ENCODE assay signal across 15 mouse cellular contexts in genomic region chr2:74733317-74733661, GRCm38 (mm10). TPM values are rescaled to one million over a fixed set of nuclear protein-coding genes. Genes with fewer than 3 reads are reported as not detected.
DNase-seq lines count a peak whose midpoint lies in the region; ATAC-seq and TF ChIP-seq lines count a peak whose summit lies in the region.
"Had no signal": no experiment of that assay in that cellular context is flagged by ENCODE, and none has a peak within 500 bp of the region (broad histone marks: within the 10 kb centered on the region; RNA-seq: fewer than 3 reads in every experiment).

No protein-coding gene starts in this region.

- peak overlapping the region; percentile 96 for H3K9ac ChIP-seq in CH12.LX (ENCODE audit: insufficient read depth, low read depth)
- H3K9ac ChIP-seq in limb, embryonic 12.5 days (replicated peaks), result no peak overlapping the region
- H3K9ac ChIP-seq in forebrain, postnatal 0 days, result no peak overlapping the region
- H3K9ac ChIP-seq: liver, postnatal 0 days had no signal

- ATAC-seq in limb, embryonic 12.5 days (ENCODE audit: insufficient number of reproducible peaks, insufficient read depth, low FRiP score, low TSS enrichment, low read depth), result no peak
- no peak for ATAC-seq in forebrain, postnatal 0 days
- ATAC-seq: liver, postnatal 0 days; Patski had no signal

- intact Hi-C loops in gastrocnemius, adult 2 months (cut with DNase I), result no loop called here

- no peak for TF ChIP-seq RAD21 in CH12.LX (IDR thresholded peaks at IDR 0.05; ENCODE audit: low read depth, low read length)

- dilution Hi-C loops in CH12.LX (cut with MboI; ENCODE audit: extremely low pct_ligation_motif_present, extremely low pct_unique_long_range_greater_than_20kb, low sequenced_read_pairs), result no loop called here

- peaks cover 16% of the 10 kb centered on the region for H3K9me3 ChIP-seq in CH12.LX (replicated peaks; ENCODE audit: low read length)
- no peaks in the 10 kb centered on the region for H3K9me3 ChIP-seq in hindbrain, embryonic 10.5 days
- no peaks in the 10 kb centered on the region for H3K9me3 ChIP-seq in limb, embryonic 12.5 days
- no peaks in the 10 kb centered on the region for H3K9me3 ChIP-seq in forebrain, postnatal 0 days (ENCODE audit: low read length)

- no peak for TF ChIP-seq EP300 in CH12.LX (IDR thresholded peaks at IDR 0.05; ENCODE audit: low read length)

- no peak; the same call in 1 of the 2 replicates for TF ChIP-seq POLR2A in CH12.LX (IDR thresholded peaks at IDR 0.05; ENCODE audit: low read depth, low read length)

- H3K4me1 ChIP-seq in CH12.LX (ENCODE audit: control insufficient read depth in 1 of 2, insufficient read depth in 2 of 2), result peaks cover 11 to 57% of the 10 kb centered on the region in 2 experiments
- H3K4me1 ChIP-seq in hindbrain, embryonic 10.5 days (replicated peaks), result peaks cover 17% of the 10 kb centered on the region
- peaks cover 51% of the 10 kb centered on the region for H3K4me1 ChIP-seq in limb, embryonic 12.5 days (replicated peaks)
- no peaks in the 10 kb centered on the region for H3K4me1 ChIP-seq in forebrain, postnatal 0 days (ENCODE audit: insufficient read depth)

- no peaks in the 10 kb centered on the region for H3K27me3 ChIP-seq in CH12.LX (replicated peaks)
- peaks cover 100% of the 10 kb centered on the region for H3K27me3 ChIP-seq in hindbrain, embryonic 10.5 days (ENCODE audit: insufficient read depth, poor library complexity, severe bottlenecking)
- H3K27me3 ChIP-seq in limb, embryonic 12.5 days, result peaks cover 90% of the 10 kb centered on the region
- H3K27me3 ChIP-seq in forebrain, postnatal 0 days (ENCODE audit: insufficient read depth, low read length), result peaks cover 88% of the 10 kb centered on the region
- H3K27me3 ChIP-seq: Patski had no signal

- H3K4me2 ChIP-seq in CH12.LX (ENCODE audit: insufficient read depth, low read depth, poor library complexity, severe bottlenecking), result peak overlapping the region; percentile 98
- peak overlapping the region; percentile 55 for H3K4me2 ChIP-seq in limb, embryonic 12.5 days
- no peak overlapping the region for H3K4me2 ChIP-seq in forebrain, postnatal 0 days (ENCODE audit: low read depth)
- H3K4me2 ChIP-seq: midbrain, embryonic 11.5 days had no signal

- no peak overlapping the region for H3K27ac ChIP-seq in gastrocnemius, adult 2 months
- H3K27ac ChIP-seq in CH12.LX (ENCODE audit: insufficient read depth, low read depth), result peak overlapping the region; percentile 92; the same call in 1 of the 2 replicates
- H3K27ac ChIP-seq in hindbrain, embryonic 10.5 days, result peak overlapping the region; percentile 84
- H3K27ac ChIP-seq in limb, embryonic 12.5 days, result no peak overlapping the region
- no peak overlapping the region for H3K27ac ChIP-seq in forebrain, postnatal 0 days (ENCODE audit: low read depth, low read length)

- H3K36me3 ChIP-seq in CH12.LX (replicated peaks in 1 of 2; ENCODE audit: control insufficient read depth in 1 of 2, insufficient read depth in 1 of 2, low read length in 1 of 2), result peaks cover 10 to 28% of the 10 kb centered on the region in 2 experiments
- no peaks in the 10 kb centered on the region for H3K36me3 ChIP-seq in hindbrain, embryonic 10.5 days
- no peaks in the 10 kb centered on the region for H3K36me3 ChIP-seq in limb, embryonic 12.5 days
- no peaks in the 10 kb centered on the region for H3K36me3 ChIP-seq in forebrain, postnatal 0 days (ENCODE audit: insufficient read depth)

- no peak for DNase-seq in gastrocnemius, adult 2 months
- no peak for DNase-seq in gastrocnemius, adult 18-20 months (ENCODE audit: low spot score)
- DNase-seq in CH12.LX (ENCODE audit: extremely low read depth), result peak; percentile 41
- DNase-seq in hindbrain, embryonic 10.5 days (ENCODE audit: low spot score), result no peak
- DNase-seq in left cerebral cortex, adult 11 months (ENCODE audit: low spot score), result no peak
- no peak for DNase-seq in layer of hippocampus, adult 11-12 months (ENCODE audit: low spot score)
- no peak for DNase-seq in forebrain, postnatal 0 days
- DNase-seq: adrenal gland, postnatal 36 days; cerebellum, adult 9-10 months; gastrocnemius, postnatal 36 days; liver, postnatal 0 days had no signal

- peaks cover 21% of the 10 kb centered on the region for H3K79me2 ChIP-seq in CH12.LX (replicated peaks; ENCODE audit: control insufficient read depth, extremely low read depth, insufficient read depth, poor library complexity, severe bottlenecking)

- TF ChIP-seq CTCF in gastrocnemius, adult 2 months (IDR thresholded peaks at IDR 0.05), result no peak
- no peak for TF ChIP-seq CTCF in CH12.LX (conservative IDR thresholded peaks at IDR 0.05 in 1 of 2, IDR thresholded peaks at IDR 0.05 in 1 of 2; ENCODE audit: low read depth in 2 of 2, low read length in 2 of 2)
- TF ChIP-seq CTCF in forebrain, postnatal 0 days (IDR thresholded peaks at IDR 0.05; ENCODE audit: low read depth), result no peak

- in situ Hi-C loops in CH12.LX (cut with MboI; ENCODE audit: low pct_ligation_motif_present, low pct_unique_long_range_greater_than_20kb, low sequenced_read_pairs), result no loop called here

- H3K4me3 ChIP-seq in gastrocnemius, adult 2 months, result peak overlapping the region; percentile 69
- peak overlapping the region; percentile 50 to 59 (median 59) for H3K4me3 ChIP-seq in CH12.LX (replicated peaks in 1 of 3; ENCODE audit: low read depth in 2 of 3, low read length in 2 of 3, poor library complexity in 1 of 3)
- peak overlapping the region; percentile 45 for H3K4me3 ChIP-seq in hindbrain, embryonic 10.5 days
- H3K4me3 ChIP-seq in limb, embryonic 12.5 days (replicated peaks), result peak overlapping the region; percentile 28
- no peak overlapping the region for H3K4me3 ChIP-seq in forebrain, postnatal 0 days (ENCODE audit: low read depth, low read length)

- under 1% methylated on average over 16 of the region's 16 CpGs for whole genome bisulfite sequencing in hindbrain, embryonic 10.5 days
- 2% methylated on average over 16 of the region's 16 CpGs for WGBS in limb, embryonic 12.5 days
- WGBS in forebrain, postnatal 0 days, result 1% methylated on average over 16 of the region's 16 CpGs

TF ChIP-seq in CH12.LX, 34 proteins besides CTCF, POLR2A, EP300 and RAD21 (continues in another document):
- peak; percentile 83 for TF ChIP-seq ZNF384 (IDR thresholded peaks at IDR 0.05; ENCODE audit: low read depth, low read length)
- TF ChIP-seq NRF1 (IDR thresholded peaks at IDR 0.05; ENCODE audit: low read depth, low read length), result no peak
- 0 out of 2 replicates have a peak, but pooled peaks have one; percentile 1 for TF ChIP-seq BHLHE40 (IDR thresholded peaks at IDR 0.05; ENCODE audit: low read depth, low read length)

RNA-seq across cellular contexts. Expression of gene Gm28230, which starts 6.8 kb away (rescaled TPM):
- under 1 TPM; 0.08 to 0.36 TPM for total RNA-seq in gastrocnemius, adult 2 months (2021)
- total RNA-seq in gastrocnemius, adult 18-20 months (2021), result under 1 TPM; 0.07 to 0.19 TPM
- 0.80 and 0.89 TPM in 2 replicates for total RNA-seq in CH12.LX (2012; rRNA removed)
- total RNA-seq in CH12.LX (2014; rRNA removed), result 0.84 and 1.1 TPM in 2 replicates
- 0.85 and 1.7 TPM in 2 replicates for polyA plus RNA-seq in CH12.LX (2012; ENCODE audit: insufficient read length, low read depth)
- not detected in 2 replicates for polyA plus RNA-seq in hindbrain, embryonic 10.5 days (2016; fragmentation: Nextera tagmentation; extraction: Ambion mirVana)
- 0.38 and 0.51 TPM in 2 replicates for polyA plus RNA-seq in limb, embryonic 12.5 days (2016; fragmentation: Nextera tagmentation; extraction: Ambion mirVana)
- total RNA-seq in forebrain, postnatal 0 days (2014; rRNA removed), result not detected in 2 replicates
- not detected in 2 replicates for polyA plus RNA-seq in forebrain, postnatal 0 days (2015; fragmentation: Nextera tagmentation; extraction: Ambion mirVana)
- total RNA-seq: layer of hippocampus, postnatal 14 days had no signal
- polyA plus RNA-seq: liver, postnatal 0 days; midbrain, embryonic 11.5 days had no signal

RNA-seq across cellular contexts. Expression of gene Hoxd4, which starts 21.6 kb away (rescaled TPM):
- 1 to 10 TPM; 1.4 to 2.0 TPM for total RNA-seq in gastrocnemius, adult 2 months (2021)
- total RNA-seq in gastrocnemius, adult 18-20 months (2021), result 1 to 10 TPM; 1.0 to 1.3 TPM
- total RNA-seq in CH12.LX (2012; rRNA removed) (8.4 and 9.8 TPM in 2 replicates), CH12.LX (2014; rRNA removed) (6.0 and 7.2 TPM in 2 replicates)
- polyA plus RNA-seq in CH12.LX (2012; ENCODE audit: insufficient read length, low read depth), result 5.4 and 6.3 TPM in 2 replicates
- 0.14 and 2.6 TPM in 2 replicates for polyA plus RNA-seq in hindbrain, embryonic 10.5 days (2016; fragmentation: Nextera tagmentation; extraction: Ambion mirVana)
- polyA plus RNA-seq in limb, embryonic 12.5 days (2016; fragmentation: Nextera tagmentation; extraction: Ambion mirVana), result 0.55 and 0.78 TPM in 2 replicates
- total RNA-seq in forebrain, postnatal 0 days (2014; rRNA removed), result not detected in 2 replicates
- polyA plus RNA-seq in forebrain, postnatal 0 days (2015; fragmentation: Nextera tagmentation; extraction: Ambion mirVana), result not detected in 2 replicates
- total RNA-seq: layer of hippocampus, postnatal 14 days had no signal
- polyA plus RNA-seq: liver, postnatal 0 days; midbrain, embryonic 11.5 days had no signal

RNA-seq across cellular contexts. Expression of gene Hoxd3, which starts 21.6 kb away (rescaled TPM):
- total RNA-seq in gastrocnemius, adult 2 months (2021), result not detected
- total RNA-seq in gastrocnemius, adult 18-20 months (2021), result not detected
- total RNA-seq in CH12.LX (2012; rRNA removed) (0.50 TPM in 1 of 2 replicates, not detected in the other), CH12.LX (2014; rRNA removed) (0.12 and 0.14 TPM in 2 replicates)
- polyA plus RNA-seq in CH12.LX (2012; ENCODE audit: insufficient read length, low read depth), result 1.0 and 1.1 TPM in 2 replicates
- polyA plus RNA-seq in hindbrain, embryonic 10.5 days (2016; fragmentation: Nextera tagmentation; extraction: Ambion mirVana), result 15.5 and 55.9 TPM in 2 replicates
- 1.4 and 1.5 TPM in 2 replicates for polyA plus RNA-seq in limb, embryonic 12.5 days (2016; fragmentation: Nextera tagmentation; extraction: Ambion mirVana)
- total RNA-seq in forebrain, postnatal 0 days (2014; rRNA removed), result not detected in 2 replicates
- not detected in 2 replicates for polyA plus RNA-seq in forebrain, postnatal 0 days (2015; fragmentation: Nextera tagmentation; extraction: Ambion mirVana)
- total RNA-seq: layer of hippocampus, postnatal 14 days had no signal
- polyA plus RNA-seq: liver, postnatal 0 days had no signal

RNA-seq across cellular contexts. Expression of gene Hoxd8, which starts 28.9 kb away (rescaled TPM):
- 10 to 100 TPM; 39.3 to 49.0 TPM for total RNA-seq in gastrocnemius, adult 2 months (2021)
- total RNA-seq in gastrocnemius, adult 18-20 months (2021), result 10 to 100 TPM; 32.2 to 40.3 TPM
- total RNA-seq in CH12.LX (2012; rRNA removed) (not detected in 2 replicates), CH12.LX (2014; rRNA removed) (0.20 and 0.76 TPM in 2 replicates)
- 0.15 and 0.31 TPM in 2 replicates for polyA plus RNA-seq in CH12.LX (2012; ENCODE audit: insufficient read length, low read depth)
- polyA plus RNA-seq in hindbrain, embryonic 10.5 days (2016; fragmentation: Nextera tagmentation; extraction: Ambion mirVana), result not detected in 2 replicates
- polyA plus RNA-seq in limb, embryonic 12.5 days (2016; fragmentation: Nextera tagmentation; extraction: Ambion mirVana), result 7.5 and 7.8 TPM in 2 replicates
- 0.10 TPM in 1 of 2 replicates, not detected in the other for total RNA-seq in forebrain, postnatal 0 days (2014; rRNA removed)
- polyA plus RNA-seq in forebrain, postnatal 0 days (2015; fragmentation: Nextera tagmentation; extraction: Ambion mirVana), result 0.22 TPM in 1 of 2 replicates, not detected in the other
- total RNA-seq: layer of hippocampus, postnatal 14 days had no signal
- polyA plus RNA-seq: liver, postnatal 0 days had no signal

RNA-seq across cellular contexts. Expression of gene Hoxd1, which starts 29.5 kb away (rescaled TPM):
- not detected for total RNA-seq in gastrocnemius, adult 2 months (2021)
- total RNA-seq in gastrocnemius, adult 18-20 months (2021), result not detected
- not detected in 2 replicates for total RNA-seq in CH12.LX (2012; rRNA removed)
- total RNA-seq in CH12.LX (2014; rRNA removed), result not detected in 2 replicates
- not detected in 2 replicates for polyA plus RNA-seq in CH12.LX (2012; ENCODE audit: insufficient read length, low read depth)
- 0.14 and 0.60 TPM in 2 replicates for polyA plus RNA-seq in hindbrain, embryonic 10.5 days (2016; fragmentation: Nextera tagmentation; extraction: Ambion mirVana)
- polyA plus RNA-seq in limb, embryonic 12.5 days (2016; fragmentation: Nextera tagmentation; extraction: Ambion mirVana), result 0.41 and 0.43 TPM in 2 replicates
- total RNA-seq in forebrain, postnatal 0 days (2014; rRNA removed), result not detected in 2 replicates
- not detected in 2 replicates for polyA plus RNA-seq in forebrain, postnatal 0 days (2015; fragmentation: Nextera tagmentation; extraction: Ambion mirVana)
- total RNA-seq: adrenal gland, postnatal 36 days; gastrocnemius, postnatal 36 days had no signal
- polyA plus RNA-seq: liver, postnatal 0 days; midbrain, embryonic 11.5 days; Patski had no signal

Comparison
In these comparisons a context has a peak if more than half of its experiments do, and no peak if none do; other contexts are left out.
1. H3K27ac ChIP-seq: peak in CH12.LX (single experiment) and hindbrain, embryonic 10.5 days (single experiment); none in gastrocnemius, adult 2 months (single experiment), limb, embryonic 12.5 days (single experiment) and forebrain, postnatal 0 days (single experiment).